Mouse (Mus musculus): ENCODE measurements around the gene Morn1. TPM values are rescaled to one million over a fixed set of nuclear protein-coding genes. Genes with fewer than 3 reads are reported as not detected.
A peak's percentile ranks its signal among the peaks of the same experiment; 100 is the strongest.

Morn1 gene
- polyA plus RNA-seq, 1 experiment from 2014 or later: 5.1 TPM

DNA sequence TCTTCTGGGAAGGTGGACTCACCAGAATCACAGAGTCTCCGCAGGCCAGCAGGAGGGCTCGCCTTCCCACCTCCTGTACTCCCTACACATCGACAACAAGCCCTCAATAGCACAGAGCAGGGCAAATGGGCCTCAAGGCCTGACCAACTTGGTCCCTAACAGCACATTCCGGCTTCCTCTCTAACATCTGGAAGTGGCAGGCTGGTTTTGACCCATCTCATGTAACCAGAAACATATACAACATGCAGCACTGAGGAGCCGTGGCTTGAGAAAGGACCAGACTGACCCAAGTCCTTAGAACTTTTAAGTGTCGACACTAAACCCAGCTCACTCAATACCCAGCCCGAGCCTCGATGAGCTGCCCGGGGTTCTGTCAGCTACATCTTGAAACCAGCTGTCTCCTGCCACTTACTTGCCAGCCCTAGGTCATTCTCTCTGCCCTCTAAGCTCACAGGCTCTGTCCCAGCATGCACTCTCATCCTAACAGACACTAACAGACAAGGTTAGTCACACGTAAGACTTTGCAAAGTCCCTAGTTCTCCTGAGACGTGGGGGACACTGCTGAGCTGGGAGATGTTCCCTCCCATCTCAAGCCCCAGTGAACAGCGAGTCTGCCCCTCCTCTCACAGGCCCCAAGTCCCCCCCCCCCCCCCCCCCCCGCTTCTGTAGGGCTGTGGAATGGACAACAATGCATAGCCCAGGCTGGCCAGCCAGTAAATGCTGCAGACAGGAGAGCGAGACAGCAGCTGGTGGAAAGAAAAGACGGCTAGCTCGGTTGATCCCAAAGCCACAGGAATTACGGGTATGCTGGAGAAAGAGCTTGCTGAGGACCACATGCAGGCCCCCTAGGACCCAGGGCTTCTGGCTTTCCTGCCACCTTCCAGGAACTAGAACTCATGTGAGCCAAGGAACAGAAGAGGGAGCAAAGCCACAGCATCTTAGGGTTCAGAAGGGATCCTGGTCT lies 87.7 kb downstream of the Morn1 start:
- 16% methylated on average over 16 of the region's 17 CpGs for WGBS
- 0 out of 2 replicates have a peak overlapping the region, but pooled peaks have one; percentile 10 for H3K4me3 ChIP-seq (replicated peaks)
- H3K4me1 ChIP-seq: peaks cover 93% of the 10 kb centered on the region
- peak overlapping the region; percentile 98 for H3K27ac ChIP-seq
- ATAC-seq (replicated peaks; ENCODE audit: low FRiP score): no peak; the same call in 1 of the 2 replicates
- 0 out of 2 replicates have a peak overlapping the region, but pooled peaks have one; percentile 29 for H3K9ac ChIP-seq
- no peaks in the 10 kb centered on the region for H3K36me3 ChIP-seq
- H3K9me3 ChIP-seq (replicated peaks): no peaks in the 10 kb centered on the region
- peak overlapping the region; percentile 46 for H3K4me2 ChIP-seq
- no peaks in the 10 kb centered on the region for H3K27me3 ChIP-seq

DNA sequence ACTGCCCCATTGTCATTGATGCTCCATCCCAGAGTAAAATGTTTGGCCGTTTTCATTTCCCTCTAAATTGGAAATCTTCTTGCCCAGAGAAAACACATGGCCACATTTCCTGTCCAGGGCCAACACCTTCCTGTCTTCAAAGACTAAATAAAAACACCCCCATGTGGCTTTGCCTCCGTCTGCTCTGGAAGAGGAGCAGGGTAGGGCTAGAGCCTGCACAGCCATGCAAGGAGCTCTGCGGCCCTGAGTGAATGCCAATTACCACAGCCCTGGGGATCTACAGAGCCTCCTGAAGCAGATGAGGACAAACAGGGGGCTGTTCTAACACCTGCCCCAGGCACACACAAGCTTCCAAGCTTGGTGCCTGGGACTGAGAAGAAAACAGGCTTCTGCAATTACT lies 89.8 kb downstream of the Morn1 start:
- H3K27me3 ChIP-seq: no peaks in the 10 kb centered on the region
- H3K36me3 ChIP-seq: no peaks in the 10 kb centered on the region
- no peak overlapping the region; the same call in 1 of the 2 replicates for H3K27ac ChIP-seq
- H3K4me3 ChIP-seq (replicated peaks): no peak overlapping the region
- ATAC-seq (replicated peaks; ENCODE audit: low FRiP score): no peak
- H3K9me3 ChIP-seq (replicated peaks): no peaks in the 10 kb centered on the region
- peaks cover 89% of the 10 kb centered on the region for H3K4me1 ChIP-seq
- WGBS: 43% methylated on average over 3 of the region's 3 CpGs
- H3K4me2 ChIP-seq: no peak overlapping the region
- no peak overlapping the region for H3K9ac ChIP-seq

DNA sequence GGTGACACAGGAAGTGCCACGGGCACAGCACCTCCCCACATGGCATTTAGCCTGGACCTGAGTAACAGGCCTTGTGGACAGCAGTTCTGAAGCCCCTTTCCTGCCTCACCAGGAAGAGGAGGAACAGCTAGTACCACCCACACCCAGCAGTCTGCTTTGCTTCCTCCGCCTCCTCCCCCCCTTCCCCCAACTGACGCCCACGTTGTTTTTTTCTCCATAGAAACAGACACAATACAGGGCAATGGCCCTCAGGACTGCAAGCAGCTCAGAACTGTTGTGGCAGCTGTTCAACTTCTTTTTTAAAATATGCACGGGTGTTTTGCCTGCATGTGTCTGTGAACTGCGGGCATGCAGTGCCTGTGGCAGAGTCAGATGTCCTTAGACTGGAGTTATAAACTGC lies 91.9 kb downstream of the Morn1 start:
- H3K4me1 ChIP-seq: peaks cover 81% of the 10 kb centered on the region
- peak overlapping the region; percentile 26; the same call in 1 of the 2 replicates for H3K9ac ChIP-seq
- H3K9me3 ChIP-seq (replicated peaks): no peaks in the 10 kb centered on the region
- peak overlapping the region; percentile 42 for H3K4me2 ChIP-seq
- H3K27me3 ChIP-seq: no peaks in the 10 kb centered on the region
- peak overlapping the region; percentile 93 for H3K27ac ChIP-seq
- no peak overlapping the region for H3K4me3 ChIP-seq (replicated peaks)
- 5% methylated on average over 6 of the region's 6 CpGs for WGBS
- H3K36me3 ChIP-seq: no peaks in the 10 kb centered on the region
- peak; percentile 26; the same call in 1 of the 2 replicates for ATAC-seq (replicated peaks; ENCODE audit: low FRiP score)

DNA sequence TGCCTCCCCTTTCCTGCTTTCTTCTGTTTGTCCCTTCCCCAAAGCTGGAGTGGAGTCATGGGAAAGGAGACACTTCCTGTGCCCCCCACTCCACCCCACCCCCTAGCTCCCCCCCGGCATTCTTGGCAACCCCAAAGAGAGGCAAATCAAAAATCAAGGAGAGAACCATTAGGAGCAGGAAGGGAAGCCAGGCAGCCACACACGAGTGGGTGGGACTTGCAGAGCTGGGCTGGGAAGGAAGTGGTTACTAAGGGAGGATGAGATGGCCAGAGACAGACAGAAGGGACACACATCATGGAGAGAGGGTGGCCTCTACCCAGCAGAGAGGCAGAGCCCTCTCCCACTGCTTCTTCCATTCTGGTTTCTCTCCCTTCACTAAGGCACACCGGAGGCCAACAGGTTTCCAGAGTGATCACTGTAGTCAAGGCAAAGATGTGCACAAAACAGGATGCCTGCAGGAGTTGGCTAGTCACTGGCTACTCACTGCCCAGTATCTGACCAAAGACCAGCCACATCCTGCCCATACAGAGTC lies 92.7 kb downstream of the Morn1 start:
- WGBS: 24% methylated on average over 3 of the region's 3 CpGs
- 0 out of 2 replicates have a peak, but pooled peaks have one; percentile 20 for ATAC-seq (replicated peaks; ENCODE audit: low FRiP score)
- Histone ChIP-seq H3K4me3 (replicated peaks) (no peak overlapping the region), H3K27ac (peak overlapping the region; percentile 93), H3K36me3 (no peaks in the 10 kb centered on the region), H3K9me3 (replicated peaks) (no peaks in the 10 kb centered on the region), H3K4me2 (peak overlapping the region; percentile 42), H3K9ac (no peak overlapping the region), H3K4me1 (peaks cover 80% of the 10 kb centered on the region), H3K27me3 (no peaks in the 10 kb centered on the region)

DNA sequence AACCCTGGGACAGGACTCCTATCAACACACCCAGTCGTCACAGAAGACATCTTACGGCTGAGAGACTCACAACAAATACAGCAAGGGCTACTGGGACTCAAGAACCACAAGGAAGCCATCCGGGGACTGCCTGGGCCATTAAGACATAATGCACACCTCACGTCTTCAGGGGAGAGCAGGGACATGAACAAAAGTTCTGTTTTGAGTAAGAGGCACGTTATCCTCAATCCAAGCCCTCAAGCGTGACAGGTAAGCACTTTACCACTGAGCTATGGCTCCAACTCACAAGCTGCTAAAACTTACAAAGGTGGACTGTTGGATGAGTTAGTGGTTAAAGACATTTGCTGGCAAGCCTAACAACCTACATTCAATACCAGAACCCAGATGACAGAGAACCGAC lies 96.8 kb downstream of the Morn1 start:
- Histone ChIP-seq H3K9ac (no peak overlapping the region), H3K4me2 (no peak overlapping the region), H3K27me3 (no peaks in the 10 kb centered on the region), H3K36me3 (no peaks in the 10 kb centered on the region), H3K4me1 (peaks cover 81% of the 10 kb centered on the region), H3K27ac (no peak overlapping the region), H3K9me3 (replicated peaks) (no peaks in the 10 kb centered on the region), H3K4me3 (replicated peaks) (no peak overlapping the region)
- ATAC-seq (replicated peaks; ENCODE audit: low FRiP score): no peak
- WGBS: 68% methylated on average over 7 of the region's 7 CpGs

- Histone ChIP-seq H3K27ac (peak overlapping the region; percentile 63), H3K4me3 (replicated peaks) (no peak overlapping the region), H3K4me2 (no peak overlapping the region), H3K9me3 (replicated peaks) (no peaks in the 10 kb centered on the region), H3K36me3 (no peaks in the 10 kb centered on the region), H3K9ac (no peak overlapping the region), H3K4me1 (peaks cover 81% of the 10 kb centered on the region), H3K27me3 (no peaks in the 10 kb centered on the region)
- no peak for ATAC-seq (replicated peaks; ENCODE audit: low FRiP score)
- WGBS: 69% methylated on average over 18 of the region's 18 CpGs
These were observed 98.1 kb downstream of the Morn1 start for GRCm38 (mm10) chr4:155184248-155185070.

GRCm38 (mm10) chr4:155185845-155186244 lies 99.5 kb downstream of the Morn1 start:
- no peak overlapping the region for H3K27ac ChIP-seq
- H3K9ac ChIP-seq: no peak overlapping the region
- 83% methylated on average over 9 of the region's 9 CpGs for WGBS
- no peak overlapping the region for H3K4me3 ChIP-seq (replicated peaks)
- no peak for ATAC-seq (replicated peaks; ENCODE audit: low FRiP score)
- H3K4me2 ChIP-seq: no peak overlapping the region
- H3K9me3 ChIP-seq (replicated peaks): no peaks in the 10 kb centered on the region
- H3K36me3 ChIP-seq: no peaks in the 10 kb centered on the region
- H3K4me1 ChIP-seq: peaks cover 87% of the 10 kb centered on the region
- no peaks in the 10 kb centered on the region for H3K27me3 ChIP-seq

DNA sequence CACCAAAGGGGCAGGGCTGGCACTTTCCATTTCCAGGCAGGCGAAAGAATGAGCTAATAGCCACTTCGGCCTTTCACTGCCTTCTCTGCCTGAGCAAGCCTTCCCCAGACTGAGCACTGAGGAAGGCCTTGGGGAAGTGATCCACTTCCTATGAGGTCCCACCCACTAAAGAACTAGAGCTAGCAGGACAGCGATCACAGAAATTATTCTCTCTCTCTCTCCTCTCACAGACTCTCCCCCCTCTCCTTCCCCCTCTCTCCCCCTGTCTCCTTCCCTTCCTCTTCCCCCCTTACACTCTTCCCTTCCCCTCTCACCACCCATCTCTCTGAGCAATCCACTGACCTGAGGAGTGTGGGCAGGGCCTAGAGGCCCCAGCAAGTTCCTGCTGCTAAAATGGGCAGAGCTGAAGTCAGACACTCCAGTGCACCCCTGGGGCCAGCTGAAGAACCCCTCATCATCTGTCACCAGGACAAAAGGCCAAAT lies 100.9 kb downstream of the Morn1 start:
- no peaks in the 10 kb centered on the region for H3K9me3 ChIP-seq (replicated peaks)
- no peak; the same call in 1 of the 2 replicates for ATAC-seq (replicated peaks; ENCODE audit: low FRiP score)
- H3K36me3 ChIP-seq: no peaks in the 10 kb centered on the region
- 40% methylated on average over 3 of the region's 3 CpGs for WGBS
- H3K4me3 ChIP-seq (replicated peaks): no peak overlapping the region
- peaks cover 96% of the 10 kb centered on the region for H3K4me1 ChIP-seq
- no peak overlapping the region for H3K4me2 ChIP-seq
- H3K27ac ChIP-seq: peak overlapping the region; percentile 78
- H3K9ac ChIP-seq: no peak overlapping the region
- no peaks in the 10 kb centered on the region for H3K27me3 ChIP-seq

DNA sequence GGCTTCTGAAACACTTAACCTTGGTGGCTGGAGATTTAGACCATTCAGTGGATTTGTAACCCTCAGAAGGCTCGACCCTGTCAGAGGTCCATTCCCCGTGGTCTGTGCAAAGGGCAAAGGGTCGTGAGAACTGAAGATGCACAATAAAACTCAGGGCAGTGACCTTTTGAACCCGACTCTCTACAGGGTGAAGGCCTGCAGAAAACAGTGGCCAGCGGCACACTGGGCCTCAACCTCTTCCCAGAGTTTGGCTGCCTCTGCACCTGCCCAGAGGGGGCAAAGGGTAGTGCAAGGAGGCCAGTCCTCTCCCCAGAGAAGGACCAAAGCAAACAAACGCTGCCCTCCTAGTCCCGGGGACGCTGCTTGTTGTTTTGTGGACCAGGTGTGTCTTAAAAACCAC lies 102.0 kb downstream of the Morn1 start:
- no peak for ATAC-seq (replicated peaks; ENCODE audit: low FRiP score)
- H3K27ac ChIP-seq: peak overlapping the region; percentile 78

DNA sequence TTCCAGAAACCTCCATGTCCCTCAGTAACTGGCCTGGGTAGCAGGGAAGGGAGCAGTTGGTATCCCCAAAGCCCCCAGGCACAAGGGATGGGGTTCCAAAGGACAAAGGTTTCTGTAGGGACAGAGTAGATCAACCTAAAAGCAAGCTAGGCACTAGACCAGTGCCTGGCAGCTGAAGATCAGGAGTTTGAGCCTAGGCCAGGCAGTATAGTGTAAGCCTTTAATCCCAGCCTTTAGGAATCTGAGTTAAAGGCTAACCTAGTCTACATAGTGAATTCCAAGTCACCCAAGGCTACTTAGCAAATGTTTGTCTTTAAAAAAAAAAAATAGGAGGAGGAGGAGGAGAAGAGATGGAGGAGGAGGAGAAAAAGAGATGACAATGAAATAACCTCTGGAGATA lies 102.4 kb downstream of the Morn1 start:
- Histone ChIP-seq H3K9me3 (replicated peaks) (no peaks in the 10 kb centered on the region), H3K36me3 (peaks cover 8% of the 10 kb centered on the region; the same call in 1 of the 2 replicates), H3K9ac (no peak overlapping the region), H3K4me1 (peaks cover 97% of the 10 kb centered on the region), H3K27ac (peak overlapping the region; percentile 78), H3K4me3 (replicated peaks) (no peak overlapping the region), H3K27me3 (no peaks in the 10 kb centered on the region), H3K4me2 (no peak overlapping the region)
- no peak for ATAC-seq (replicated peaks; ENCODE audit: low FRiP score)

More for the DNA sequence above, 102.0 kb downstream of the Morn1 start:
- no peak overlapping the region for H3K9ac ChIP-seq
- no peak overlapping the region for H3K4me3 ChIP-seq (replicated peaks)
- H3K9me3 ChIP-seq (replicated peaks): no peaks in the 10 kb centered on the region
- H3K36me3 ChIP-seq: peaks cover 8% of the 10 kb centered on the region; the same call in 1 of the 2 replicates
- WGBS: 15% methylated on average over 8 of the region's 8 CpGs
- no peak overlapping the region for H3K4me2 ChIP-seq
- no peaks in the 10 kb centered on the region for H3K27me3 ChIP-seq
- H3K4me1 ChIP-seq: peaks cover 98% of the 10 kb centered on the region

DNA sequence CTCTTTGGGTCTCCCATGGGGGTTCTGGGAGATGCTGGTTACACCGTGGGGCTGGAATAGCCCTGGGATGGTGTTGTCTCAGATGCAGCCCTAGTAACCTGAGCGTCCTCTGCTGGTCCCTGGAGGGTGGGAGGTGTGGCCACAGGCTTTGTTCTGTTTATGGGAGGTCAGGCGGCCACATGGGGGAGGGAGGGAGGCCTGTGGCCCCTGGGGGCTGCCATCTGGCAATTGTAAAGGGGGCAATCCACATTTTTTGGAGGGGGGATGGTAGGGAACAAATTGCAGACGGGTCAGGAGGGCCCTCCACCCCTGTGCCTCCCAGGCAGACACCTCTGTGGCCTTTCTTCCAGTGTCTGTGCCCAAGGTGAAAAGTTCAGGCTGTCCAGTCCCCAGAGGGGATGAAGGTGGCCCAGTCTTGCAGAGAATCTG lies 103.3 kb downstream of the Morn1 start:
- 6% methylated on average over 4 of the region's 4 CpGs for WGBS
- H3K4me3 ChIP-seq (replicated peaks): no peak overlapping the region
- no peaks in the 10 kb centered on the region for H3K9me3 ChIP-seq (replicated peaks)
- H3K4me1 ChIP-seq: peaks cover 91% of the 10 kb centered on the region
- no peaks in the 10 kb centered on the region for H3K27me3 ChIP-seq
- H3K9ac ChIP-seq: no peak overlapping the region; the same call in 1 of the 2 replicates
- peak overlapping the region; percentile 78 for H3K27ac ChIP-seq
- H3K4me2 ChIP-seq: no peak overlapping the region
- peak; percentile 65 for ATAC-seq (replicated peaks; ENCODE audit: low FRiP score)
- peaks cover 8% of the 10 kb centered on the region; the same call in 1 of the 2 replicates for H3K36me3 ChIP-seq

All from kidney, embryonic 15.5 days (tissue).